Mouse (Mus musculus) CH12.LX (cell line): ENCODE data around the gene Zfp664.

Experiments
- CTCF ChIP-seq, 2 experiments: IDR thresholded peaks in 1 of 2; conservative IDR thresholded peaks in 1 of 2; 2 replicates each; pipeline ENCODE4 v1.5.1; 2011 to 2012; ENCODE audit warnings: low read depth in 2 of 2, low read length in 2 of 2, improper control_type of control experiment in 1 of 2, inconsistent platforms in 1 of 2, mild to moderate bottlenecking in 1 of 2, moderate library complexity in 1 of 2
- E2F4 ChIP-seq: IDR thresholded peaks from 2 replicates; pipeline ENCODE4 v1.6.1; 2011; ENCODE audit warnings: low read depth, low read length, improper control_type of control experiment; ENCODE audit not compliant: insufficient replicate concordance
- EP300 ChIP-seq: IDR thresholded peaks from 2 replicates; pipeline ENCODE4 v1.6.1; 2011; ENCODE audit warnings: low read length, improper control_type of control experiment
- MAFK ChIP-seq: IDR thresholded peaks from 2 replicates; pipeline ENCODE4 v1.6.1; 2011; ENCODE audit warnings: low read length, improper control_type of control experiment; ENCODE audit not compliant: insufficient replicate concordance
- MAX ChIP-seq: IDR thresholded peaks from 2 replicates; pipeline ENCODE4 v1.6.1; 2011; ENCODE audit warnings: low read length, improper control_type of control experiment
- NELFE ChIP-seq: IDR thresholded peaks from 2 replicates; pipeline ENCODE4 v1.6.1; 2011; ENCODE audit warnings: low read depth, low read length, improper control_type of control experiment
- POLR2A ChIP-seq: IDR thresholded peaks from 2 replicates; pipeline ENCODE4 v1.6.1; 2011; ENCODE audit warnings: low read depth, mild to moderate bottlenecking, improper control_type of control experiment, low read length
- RCOR1 ChIP-seq: conservative IDR thresholded peaks from 2 replicates; pipeline ENCODE4 v1.6.1; 2012; ENCODE audit warnings: low read depth, mild to moderate bottlenecking, inconsistent platforms, low read length, improper control_type of control experiment
- SIN3A ChIP-seq: IDR thresholded peaks from 2 replicates; pipeline ENCODE4 v1.6.1; 2012; ENCODE audit warnings: low read length, improper control_type of control experiment, inconsistent platforms
- USF2 ChIP-seq: conservative IDR thresholded peaks from 2 replicates; pipeline ENCODE4 v1.6.1; 2011; ENCODE audit warnings: low read depth, low read length, improper control_type of control experiment

GRCm38 (mm10) chr5:124862871-124863741 lies 615 bp downstream of the Zfp664 start:
- no peak for TF ChIP-seq NELFE
- no peak for TF ChIP-seq RCOR1
- no peak for TF ChIP-seq USF2
- TF ChIP-seq SIN3A, result no peak
- TF ChIP-seq POLR2A, result no peak
- no peak for TF ChIP-seq E2F4
- no peak for TF ChIP-seq CTCF (conservative IDR thresholded peaks at IDR 0.05 in 1 of 2, IDR thresholded peaks at IDR 0.05 in 1 of 2; ENCODE audit: low read depth in 2 of 2, low read length in 2 of 2)
- no peak for TF ChIP-seq MAFK
- no peak for TF ChIP-seq MAX
- no peak for TF ChIP-seq EP300
